Mouse (Mus musculus) heart, adult 2 months (tissue): Measurements from ENCODE around the gene Rccd1. TPM values are rescaled to one million over a fixed set of nuclear protein-coding genes. Genes with fewer than 3 reads are reported as not detected.

ENCODE experiments used
- DNase-seq, 2 experiments: peaks; one replicate each; pipeline ENCODE4 v3.0.0; 2021
- H3K27ac ChIP-seq: fragments of 200-600 bp; 2 replicates; pipeline ENCODE4 v1.8.1; 2022
- H3K27me3 ChIP-seq: fragments of 200-500 bp; 2 replicates; pipeline ENCODE4 v1.6.1; 2012; ENCODE audit warnings: mild to moderate bottlenecking, low read length, inconsistent platforms, mixed read lengths; ENCODE audit not compliant: control insufficient read depth, insufficient read depth
- H3K36me3 ChIP-seq: fragments of 200-500 bp; 2 replicates; pipeline ENCODE4 v1.6.1; 2012; ENCODE audit warnings: low read length, inconsistent platforms; ENCODE audit not compliant: control insufficient read depth, insufficient read depth
- H3K4me1 ChIP-seq: fragments of 200-500 bp; 2 replicates; pipeline ENCODE4 v1.6.1; 2011; ENCODE audit warnings: low read length; ENCODE audit not compliant: control insufficient read depth, insufficient read depth
- H3K4me3 ChIP-seq: fragments of 200-600 bp; 2 replicates; pipeline ENCODE4 v1.8.1; 2022
- H3K79me2 ChIP-seq: fragments of 200-500 bp; replicated peaks from 2 replicates; pipeline ENCODE4 v1.6.1; 2012; ENCODE audit warnings: mild to moderate bottlenecking, inconsistent platforms, low read length, moderate library complexity, mixed read lengths; ENCODE audit not compliant: control insufficient read depth, insufficient read depth
- H3K9ac ChIP-seq: fragments of 200-500 bp; 2 replicates; pipeline ENCODE4 v1.6.1; 2012; ENCODE audit warnings: low read depth, mild to moderate bottlenecking, control low read depth, inconsistent platforms, low read length, mixed read lengths
- CTCF ChIP-seq: fragments of 200-600 bp; IDR thresholded peaks from 2 replicates; pipeline ENCODE4 v1.8.1; 2022; ENCODE audit warnings: antibody characterized with exemption, mild to moderate bottlenecking, moderate library complexity
- EP300 ChIP-seq: fragments of 200-500 bp; IDR thresholded peaks from 2 replicates; pipeline ENCODE4 v1.6.1; 2011; ENCODE audit warnings: low read depth, low read length, control low read depth; ENCODE audit not compliant: insufficient read depth
- POLR2A ChIP-seq: fragments of 200-500 bp; IDR thresholded peaks from 2 replicates; pipeline ENCODE4 v1.6.1; 2011; ENCODE audit warnings: mild to moderate bottlenecking, low read depth, low read length, control low read depth; ENCODE audit not compliant: insufficient read depth
- WGBS: fragments of 180-500 bp; shearing (Covaris S2); methylation state at CpG from one replicate; pipeline ENCODE4 v1.1.7; 2018; 5-methylcytosine and 5-hydroxymethylcytosine counted together
- intact Hi-C: fragments of 180-260 bp; cut with DNase I; formaldehyde crosslinking; loops from one replicate; pipeline ENCODE4 v1.15.1; 2025
- polyA plus RNA-seq: library from polyadenylated mRNA; depleted of rRNA; stranded (reverse); fragments of >200 nt; gene quantifications from 2 replicates; pipeline ENCODE4 v1.2.3, GENCODE M21; 2012
- total RNA-seq, 2 experiments: library from RNA; stranded (reverse); gene quantifications; 2 replicates each; pipeline ENCODE4 v1.2.3; 2021

Rccd1 gene
- total and polyA plus RNA-seq, 3 experiments = 5.6 to 7.0 (median 6.1) TPM

GRCm38 (mm10) chr7:80269751-80270255, 54.5 kb downstream of the Rccd1 start:
- DNase-seq = no peak
- intact Hi-C loops = loop anchor here (1.0 to 2.0 kb wide), 3 partner anchors 9 to 37 kb away; partner anchors contain the start of genes Cib1, Gdpgp1 and Ngrn
- Histone ChIP-seq H3K4me3 (peak overlapping the region; percentile 92), H3K27me3 (no peaks in the 10 kb centered on the region), H3K36me3 (no peaks in the 10 kb centered on the region), H3K79me2 (no peaks in the 10 kb centered on the region), H3K9ac (peak overlapping the region; percentile 78), H3K4me1 (peaks cover 2% of the 10 kb centered on the region), H3K27ac (peak overlapping the region; percentile 27)
- TF ChIP-seq POLR2A = no peak
- TF ChIP-seq CTCF = no peak
- TF ChIP-seq EP300 = no peak
- WGBS = under 1% methylated on average over 23 of the region's 23 CpGs

GRCm38 (mm10) chr7:80268897-80269750, 55.1 kb downstream of the Rccd1 start, which contains the start of gene Vps33b:
Vps33b (plus strand) TSS chr7:80269649.
- Histone ChIP-seq H3K27ac (peak within 1 kb of the TSS; percentile 45), H3K79me2 (no peaks in the 10 kb centered on the region), H3K4me1 (peaks cover 2% of the 10 kb centered on the region), H3K27me3 (no peaks in the 10 kb centered on the region), H3K36me3 (no peaks in the 10 kb centered on the region), H3K9ac (peak within 1 kb of the TSS; percentile 78), H3K4me3 (peak within 1 kb of the TSS; percentile 92)
- TF ChIP-seq CTCF (no peak), POLR2A (peak; percentile 58), EP300 (peak; percentile 42; the same call in 1 of the 2 replicates)
- intact Hi-C loops = loop anchor here (1.0 kb wide), 1 partner anchor 8 kb away; the partner anchor contains the start of gene Ngrn
- 3% methylated on average over 21 of the region's 21 CpGs for WGBS
- DNase-seq = peak; percentile 95 to 96

DNA sequence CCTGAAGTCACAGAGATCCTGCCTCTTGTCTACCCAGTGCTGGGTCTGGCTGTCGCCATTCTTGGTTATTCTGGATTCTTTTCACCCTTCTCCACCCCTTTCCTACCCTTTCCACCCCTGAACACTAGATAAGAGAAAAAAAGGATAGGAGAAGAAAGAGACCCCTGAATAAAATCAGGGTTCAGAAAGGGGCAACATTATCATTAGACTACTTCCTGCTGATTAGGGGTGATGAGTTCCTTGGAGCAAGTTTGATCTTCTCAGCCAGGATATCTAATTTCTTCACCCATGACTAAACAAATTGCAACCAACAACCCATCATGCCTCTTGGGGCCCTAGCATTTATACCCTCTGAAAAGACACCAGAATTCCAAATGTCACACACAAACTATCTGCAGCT, 56.5 kb downstream of the Rccd1 start:
- WGBS = 63% methylated on average over 1 of the region's 1 CpGs
- H3K4me3 ChIP-seq = no peak overlapping the region
- no peaks in the 10 kb centered on the region for H3K79me2 ChIP-seq
- H3K27me3 ChIP-seq = no peaks in the 10 kb centered on the region
- intact Hi-C loops = no loop called here
- no peak for DNase-seq
- TF ChIP-seq EP300 (no peak), CTCF (no peak), POLR2A (no peak)
- peaks cover 2% of the 10 kb centered on the region for H3K4me1 ChIP-seq
- H3K36me3 ChIP-seq = no peaks in the 10 kb centered on the region
- no peak overlapping the region for H3K9ac ChIP-seq
- no peak overlapping the region for H3K27ac ChIP-seq

DNA sequence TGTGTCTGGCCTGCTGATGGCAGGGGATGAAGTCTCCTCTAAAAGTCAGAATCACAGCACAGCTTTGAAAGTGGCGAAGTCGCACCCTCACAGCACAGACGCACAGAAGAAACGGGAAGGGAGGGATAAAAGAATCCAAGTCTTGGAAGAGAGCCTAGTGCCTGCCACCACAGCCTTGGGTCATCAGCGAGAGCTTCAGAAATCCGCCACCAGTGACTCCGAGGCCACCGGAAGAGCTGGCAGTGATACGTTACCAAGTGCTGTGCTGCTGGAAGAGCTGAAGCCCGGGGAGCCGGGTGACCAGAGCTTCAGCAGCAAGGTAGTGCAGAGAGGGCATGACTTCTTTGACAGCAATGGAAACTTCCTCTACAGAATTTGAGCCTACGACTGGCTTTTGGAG, 59.6 kb downstream of the Rccd1 start:
- peaks cover 3% of the 10 kb centered on the region for H3K4me1 ChIP-seq
- no peaks in the 10 kb centered on the region for H3K36me3 ChIP-seq
- H3K79me2 ChIP-seq = no peaks in the 10 kb centered on the region
- H3K4me3 ChIP-seq = no peak overlapping the region
- TF ChIP-seq CTCF (no peak), EP300 (no peak), POLR2A (no peak)
- H3K9ac ChIP-seq = no peak overlapping the region
- intact Hi-C loops = no loop called here
- no peaks in the 10 kb centered on the region for H3K27me3 ChIP-seq
- no peak overlapping the region for H3K27ac ChIP-seq
- WGBS = 87% methylated on average over 12 of the region's 12 CpGs
- no peak for DNase-seq

GRCm38 (mm10) chr7:80261372-80261990, 62.8 kb downstream of the Rccd1 start:
- Histone ChIP-seq H3K4me1 (peaks cover 2% of the 10 kb centered on the region; the same call in 1 of the 2 replicates), H3K9ac (peak overlapping the region; percentile 87)
- WGBS = under 1% methylated on average over 32 of the region's 32 CpGs

More at GRCm38 (mm10) chr7:80261372-80261990, 62.8 kb downstream of the Rccd1 start:
- no peaks in the 10 kb centered on the region for H3K27me3 ChIP-seq
- intact Hi-C loops = loop anchor here (1.0 kb wide), 1 partner anchor 8 kb away; the partner anchor contains the start of gene Vps33b
- H3K79me2 ChIP-seq = no peaks in the 10 kb centered on the region
- DNase-seq = no peak
- no peaks in the 10 kb centered on the region for H3K36me3 ChIP-seq
- H3K4me3 ChIP-seq = peak overlapping the region; percentile 89
- H3K27ac ChIP-seq = peak overlapping the region; percentile 85
- no peak for TF ChIP-seq CTCF
- TF ChIP-seq EP300 = no peak
- TF ChIP-seq POLR2A = no peak
